Mouse (Mus musculus): Measurements from ENCODE around the gene Trmt44.

DNA sequence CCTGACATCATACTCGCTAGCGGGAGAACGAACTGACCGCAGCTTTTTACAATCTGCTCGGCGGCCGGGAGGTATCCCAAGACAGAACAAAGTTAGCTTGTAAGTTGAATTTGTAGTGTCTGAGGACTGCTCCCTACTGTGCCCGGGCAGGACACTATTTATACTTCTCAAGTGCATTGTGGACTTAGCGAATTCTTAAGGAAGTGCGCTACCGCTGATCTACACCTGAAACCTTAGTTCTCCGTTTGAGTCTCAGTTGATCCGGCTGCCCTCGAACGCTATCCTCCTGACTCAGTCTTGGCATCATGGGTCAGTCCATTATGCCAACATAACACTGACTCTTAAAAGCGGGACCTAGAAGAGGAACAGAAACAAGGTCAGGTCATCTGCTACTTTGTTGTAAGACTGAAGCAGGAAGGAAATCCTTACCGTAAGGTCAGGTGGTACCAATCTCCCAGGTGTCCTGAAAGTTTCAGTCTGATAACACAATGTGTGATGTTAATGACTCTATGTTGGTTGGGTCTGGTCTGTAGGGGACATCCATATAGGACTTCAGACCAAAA lies 8.4 kb upstream of the Trmt44 start:
- TF ChIP-seq POLR2A (IDR thresholded peaks at IDR 0.05; ENCODE audit: extremely low read depth, insufficient read depth, low read length) = no peak
- no peak for TF ChIP-seq CTCF (IDR thresholded peaks at IDR 0.05; ENCODE audit: low read depth, low read length)
